Mouse (Mus musculus) C2C12 (cell line): ENCODE data around the gene Bcl2l1. TPM values are rescaled to one million over a fixed set of nuclear protein-coding genes. Genes with fewer than 3 reads are reported as not detected.

Source experiments
- H3K27me3 ChIP-seq: one replicate; pipeline ENCODE4 v1.6.1; 2011; ENCODE audit not compliant: control insufficient read depth, insufficient read depth, insufficient read length
- H3K36me3 ChIP-seq: one replicate; pipeline ENCODE4 v1.6.1; 2011; ENCODE audit not compliant: control insufficient read depth, insufficient read depth
- H3K4me3 ChIP-seq: one replicate; pipeline ENCODE4 v1.5.1; 2011; ENCODE audit warnings: mild to moderate bottlenecking, control low read depth; ENCODE audit not compliant: poor library complexity, insufficient read depth, severe bottlenecking
- H3K79me2 ChIP-seq: one replicate; pipeline ENCODE4 v1.6.1; 2011; ENCODE audit not compliant: control insufficient read depth, insufficient read depth
- H3K79me3 ChIP-seq: one replicate; pipeline ENCODE4 v1.6.1; 2011; ENCODE audit warnings: low read depth, control low read depth
- H3ac ChIP-seq: one replicate; pipeline ENCODE3; 2011; ENCODE audit warnings: low read depth; ENCODE audit not compliant: control insufficient read depth, insufficient read length
- CEBPB ChIP-seq: IDR thresholded peaks from one replicate; pipeline ENCODE4 v1.6.1; 2011; ENCODE audit warnings: low read depth, mild to moderate bottlenecking, control low read depth, moderate library complexity
- CTCF ChIP-seq: IDR thresholded peaks from one replicate; pipeline ENCODE4 v1.5.1; 2011; ENCODE audit not compliant: control insufficient read depth, insufficient read depth, insufficient read length
- FOSL1 ChIP-seq: IDR thresholded peaks from one replicate; pipeline ENCODE4 v1.8.0; 2011; ENCODE audit warnings: mild to moderate bottlenecking, low read length; ENCODE audit not compliant: poor library complexity, insufficient read depth, severe bottlenecking
- MAX ChIP-seq: IDR thresholded peaks from one replicate; pipeline ENCODE4 v1.6.1; 2011; ENCODE audit warnings: mild to moderate bottlenecking, control low read depth
- MYOD1 ChIP-seq: IDR thresholded peaks from one replicate; pipeline ENCODE4 v1.6.1; 2011; ENCODE audit warnings: low read depth; ENCODE audit not compliant: control insufficient read depth, insufficient read length
- MYOG ChIP-seq: IDR thresholded peaks from one replicate; pipeline ENCODE4 v1.6.1; 2011; ENCODE audit not compliant: control insufficient read depth, insufficient read length; ENCODE audit errors: extremely low read depth
- USF1 ChIP-seq: IDR thresholded peaks from one replicate; pipeline ENCODE4 v1.6.1; 2011; ENCODE audit warnings: low read depth, mild to moderate bottlenecking, control low read depth, moderate library complexity
- polyA plus RNA-seq: library from polyadenylated mRNA; unstranded; fragments of >200 nt; fragmentation: generic; extraction: Trizol; gene quantifications from one replicate; pipeline ENCODE4 v1.2.1, GENCODE M21; 2012; ENCODE audit warnings: missing spikeins

Bcl2l1 gene
- polyA plus RNA-seq, 1 experiment = 67.3 TPM

DNA sequence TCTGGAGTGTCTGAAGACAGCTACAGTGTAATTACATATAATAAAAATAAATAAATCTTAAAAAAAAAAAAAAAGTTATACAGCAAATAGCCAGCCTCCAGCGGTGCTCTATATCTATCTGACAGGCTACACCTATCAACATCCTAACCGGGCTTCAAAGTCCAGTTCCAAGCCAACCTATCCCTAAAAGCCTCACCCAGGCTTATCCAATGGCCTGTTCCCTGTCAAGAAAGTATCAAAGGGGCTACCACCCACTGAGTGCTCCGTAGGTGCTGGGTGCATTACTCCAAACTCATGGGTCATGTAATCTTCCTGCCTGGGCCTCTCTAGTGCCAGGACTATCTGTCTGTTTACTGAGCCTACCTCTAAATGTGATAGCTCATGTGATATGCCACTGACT, 23.4 kb downstream of the Bcl2l1 start:
- peaks cover 94% of the 10 kb centered on the region for H3K79me2 ChIP-seq
- no peaks in the 10 kb centered on the region for H3K27me3 ChIP-seq
- no peak overlapping the region for H3ac ChIP-seq
- no peak overlapping the region for H3K4me3 ChIP-seq
- TF ChIP-seq USF1 = no peak
- no peak for TF ChIP-seq CTCF
- TF ChIP-seq MYOD1 = no peak
- TF ChIP-seq FOSL1 = no peak
- TF ChIP-seq CEBPB = no peak
- TF ChIP-seq MYOG = no peak
- H3K36me3 ChIP-seq = peaks cover 27% of the 10 kb centered on the region
- peaks cover 63% of the 10 kb centered on the region for H3K79me3 ChIP-seq

DNA sequence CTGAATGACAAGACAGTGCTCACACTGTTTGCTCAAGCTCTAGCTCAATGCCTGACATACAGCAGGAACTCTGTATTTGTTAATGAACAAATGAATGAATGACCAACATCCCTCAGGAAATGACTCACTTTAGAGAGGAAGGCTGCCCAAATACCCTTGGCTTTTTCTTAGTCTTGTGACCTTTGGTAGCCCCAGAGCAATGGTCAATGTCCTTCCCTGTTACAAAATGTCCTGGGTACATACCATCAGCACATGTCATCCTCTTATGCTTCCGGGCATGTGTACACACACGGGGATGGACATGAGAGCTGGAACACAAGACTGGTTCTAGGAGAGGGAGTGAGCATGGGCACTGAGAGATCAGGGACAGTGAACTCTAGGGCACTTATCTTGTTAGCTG, 25.5 kb downstream of the Bcl2l1 start:
- TF ChIP-seq CEBPB = peak; percentile 57
- no peak for TF ChIP-seq MYOG
- peak; percentile 54 for TF ChIP-seq MYOD1
- peak; percentile 54 for TF ChIP-seq USF1
- TF ChIP-seq FOSL1 = peak; percentile 78
- no peak for TF ChIP-seq CTCF
- TF ChIP-seq MAX = peak; percentile 94
- Histone ChIP-seq H3K79me2 (peaks cover 94% of the 10 kb centered on the region), H3K79me3 (peaks cover 63% of the 10 kb centered on the region), H3K27me3 (no peaks in the 10 kb centered on the region), H3K4me3 (no peak overlapping the region), H3ac (no peak overlapping the region), H3K36me3 (peaks cover 35% of the 10 kb centered on the region)

DNA sequence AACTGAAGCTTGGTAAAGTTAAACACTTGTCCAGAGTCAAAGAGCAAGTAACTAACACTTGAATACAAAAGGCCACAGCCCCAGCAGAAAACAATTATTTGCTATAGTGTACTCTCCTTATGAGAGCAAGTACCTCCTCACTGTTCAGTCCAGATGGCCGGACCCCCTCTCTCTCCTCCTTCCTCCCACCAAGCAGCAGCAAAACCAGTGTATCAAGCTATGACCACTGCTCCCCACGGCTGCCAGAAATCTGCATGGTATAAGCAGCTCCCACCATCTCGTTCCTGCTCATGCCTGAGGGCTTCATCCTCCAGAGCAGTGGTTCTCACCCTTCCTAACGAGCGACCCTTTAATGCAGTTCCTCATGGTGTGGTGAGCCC, 26.4 kb downstream of the Bcl2l1 start:
- no peak overlapping the region for H3K4me3 ChIP-seq
- H3K27me3 ChIP-seq = no peaks in the 10 kb centered on the region
- peaks cover 32% of the 10 kb centered on the region for H3K36me3 ChIP-seq
- peaks cover 62% of the 10 kb centered on the region for H3K79me3 ChIP-seq
- peaks cover 94% of the 10 kb centered on the region for H3K79me2 ChIP-seq
- TF ChIP-seq MYOD1 = no peak
- H3ac ChIP-seq = no peak overlapping the region

DNA sequence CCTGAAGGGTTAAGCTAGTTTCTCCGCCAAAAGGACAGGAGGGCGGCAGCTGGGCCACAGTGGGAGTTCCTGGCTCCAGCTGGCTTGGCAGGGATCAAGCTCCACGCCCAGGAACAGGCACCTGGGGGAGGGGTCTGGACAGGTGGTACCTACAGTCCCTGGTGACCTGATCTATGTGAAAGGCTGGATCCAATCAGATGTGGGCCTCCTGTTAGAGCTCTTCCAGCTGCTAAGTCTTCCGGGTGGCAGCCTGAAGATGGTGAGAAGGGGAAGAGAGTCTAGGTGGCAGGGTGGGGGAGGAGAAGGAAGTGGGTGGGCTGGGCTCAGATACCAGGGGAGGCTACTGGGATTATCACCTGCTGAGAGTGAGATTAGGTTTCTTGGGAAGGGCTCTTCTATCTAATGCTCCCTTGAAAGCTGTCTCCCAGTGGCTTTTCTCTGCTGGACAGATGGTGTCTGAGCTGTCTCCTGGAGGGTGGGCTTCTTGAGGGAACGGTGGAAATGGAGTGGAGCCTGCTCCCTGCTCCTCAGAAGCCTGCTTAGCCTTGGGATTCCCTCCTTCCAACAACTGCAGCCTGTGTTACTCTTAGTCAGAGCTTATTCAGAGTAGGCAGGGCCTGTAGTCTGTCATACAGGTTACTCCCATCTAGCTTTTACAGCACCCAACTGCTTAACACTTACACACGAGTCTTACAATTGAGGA, 27.0 kb downstream of the Bcl2l1 start:
- H3K79me3 ChIP-seq = peaks cover 62% of the 10 kb centered on the region
- H3K4me3 ChIP-seq = no peak overlapping the region
- H3K36me3 ChIP-seq = peaks cover 29% of the 10 kb centered on the region
- TF ChIP-seq CTCF (no peak), USF1 (no peak), MAX (no peak), FOSL1 (no peak)
- H3K79me2 ChIP-seq = peaks cover 94% of the 10 kb centered on the region
- no peak overlapping the region for H3ac ChIP-seq
- H3K27me3 ChIP-seq = no peaks in the 10 kb centered on the region

DNA sequence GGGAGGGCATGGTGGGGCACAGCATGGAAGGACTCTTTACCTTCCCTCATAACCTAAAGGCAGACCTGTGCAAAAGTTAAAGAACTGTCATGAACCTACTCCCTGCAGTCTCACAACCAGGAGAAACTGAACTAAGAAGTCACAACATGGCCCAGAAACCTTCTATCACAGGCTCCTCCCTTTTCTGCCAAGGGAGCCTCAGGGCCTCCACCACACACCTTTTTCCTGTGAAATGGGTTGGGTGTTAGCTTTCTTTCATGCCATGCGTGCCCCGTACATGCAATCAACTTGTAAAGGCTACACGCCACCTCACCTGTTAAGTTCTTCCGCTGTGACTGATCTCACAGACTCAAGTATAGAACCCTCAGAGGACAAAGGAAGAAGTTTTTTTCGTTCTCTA, 28.4 kb downstream of the Bcl2l1 start:
- Histone ChIP-seq H3K4me3 (no peak overlapping the region), H3K79me3 (peaks cover 63% of the 10 kb centered on the region), H3K79me2 (peaks cover 94% of the 10 kb centered on the region), H3ac (no peak overlapping the region), H3K36me3 (peaks cover 32% of the 10 kb centered on the region), H3K27me3 (no peaks in the 10 kb centered on the region)
- TF ChIP-seq FOSL1 = no peak
- TF ChIP-seq MAX = no peak
- TF ChIP-seq MYOD1 = no peak
- no peak for TF ChIP-seq USF1
- TF ChIP-seq MYOG = no peak
- TF ChIP-seq CTCF = no peak
- no peak for TF ChIP-seq CEBPB

DNA sequence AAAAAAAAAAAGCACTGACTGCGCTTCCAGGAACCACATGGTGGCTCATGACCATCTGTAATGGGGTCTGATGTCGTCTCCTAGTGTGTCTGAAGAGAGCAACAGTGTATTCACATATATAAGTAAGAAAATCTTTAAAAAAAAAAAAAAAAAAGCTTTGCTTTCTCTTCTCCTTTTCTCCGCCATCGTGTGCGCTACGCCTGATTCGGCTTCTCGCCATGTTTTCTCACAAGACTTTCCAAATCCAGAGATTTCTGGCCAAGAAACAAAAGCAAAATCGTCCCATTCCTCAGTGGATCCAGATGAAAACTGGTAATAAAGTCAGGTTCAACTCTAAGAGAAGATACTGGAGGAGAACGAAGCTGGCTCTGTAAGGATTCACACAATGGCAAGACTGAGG, 29.2 kb downstream of the Bcl2l1 start:
- Histone ChIP-seq H3K27me3 (no peaks in the 10 kb centered on the region), H3K79me3 (peaks cover 69% of the 10 kb centered on the region), H3K36me3 (peaks cover 27% of the 10 kb centered on the region), H3K4me3 (no peak overlapping the region), H3ac (no peak overlapping the region), H3K79me2 (peaks cover 94% of the 10 kb centered on the region)
- TF ChIP-seq MYOD1 = no peak
- TF ChIP-seq CEBPB = no peak
- no peak for TF ChIP-seq MAX
- TF ChIP-seq CTCF = no peak
